Mouse (Mus musculus): Measurements from ENCODE around the gene Kank3. TPM values are rescaled to one million over a fixed set of nuclear protein-coding genes. Genes with fewer than 3 reads are reported as not detected.
"Not testable (repeated sequence)": the region's sequence is repeated elsewhere in the genome, so short reads cannot be mapped to it uniquely, and the experiment has no call there.

Kank3 gene
- polyA plus RNA-seq, 1 experiment from 2014 or later = 40.3 TPM

DNA sequence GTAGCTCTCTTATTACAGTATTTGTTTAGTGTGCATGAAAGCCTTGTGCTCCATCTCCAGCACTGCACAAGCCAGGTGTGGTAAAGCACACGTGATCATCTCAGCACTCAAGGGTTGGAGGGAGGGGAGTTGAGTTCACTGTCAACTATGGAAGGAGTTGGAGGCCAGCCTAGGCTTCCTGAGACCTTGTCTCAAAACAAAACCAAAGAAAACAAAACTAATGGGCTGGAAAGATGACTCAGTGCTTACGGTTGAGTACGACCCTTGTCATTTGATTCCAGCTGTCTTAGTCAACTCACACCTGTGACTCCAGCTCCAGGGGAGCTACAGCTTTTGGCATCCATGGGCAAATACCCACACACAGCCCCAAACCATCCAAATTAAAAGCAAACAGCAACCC lies 2.2 kb downstream of the Kank3 start:
- Histone ChIP-seq H3K4me1 (replicated peaks) (peaks cover 16% of the 10 kb centered on the region), H3K27ac (replicated peaks) (no peak overlapping the region), H3K9ac (peak overlapping the region; percentile 12; the same call in 1 of the 2 replicates), H3K4me3 (no peak overlapping the region), H3K9me3 (no peaks in the 10 kb centered on the region), H3K4me2 (peak overlapping the region; percentile 68; the same call in 1 of the 2 replicates), H3K36me3 (no peaks in the 10 kb centered on the region), H3K27me3 (peaks cover 15% of the 10 kb centered on the region)
- ATAC-seq (ENCODE audit: low read depth) = no peak
- WGBS = 64% methylated on average over 3 of the region's 3 CpGs

- Histone ChIP-seq H3K27me3 (peaks cover 15% of the 10 kb centered on the region), H3K9me3 (no peaks in the 10 kb centered on the region), H3K9ac (no peak overlapping the region), H3K4me2 (peak overlapping the region; percentile 68; the same call in 1 of the 2 replicates), H3K27ac (replicated peaks) (no peak overlapping the region), H3K36me3 (no peaks in the 10 kb centered on the region), H3K4me3 (no peak overlapping the region), H3K4me1 (replicated peaks) (peaks cover 20% of the 10 kb centered on the region)
- 70% methylated on average over 4 of the region's 4 CpGs for WGBS
- ATAC-seq (ENCODE audit: low read depth) = no peak
Observed at GRCm38 (mm10) chr17:33812990-33813389, 2.7 kb downstream of the Kank3 start.

GRCm38 (mm10) chr17:33815399-33815798 lies 5.1 kb downstream of the Kank3 start:
- Histone ChIP-seq H3K27me3 (peaks cover 12% of the 10 kb centered on the region), H3K9ac (no peak overlapping the region), H3K36me3 (peaks cover 19% of the 10 kb centered on the region), H3K4me3 (no peak overlapping the region), H3K4me1 (replicated peaks) (peaks cover 31% of the 10 kb centered on the region), H3K4me2 (no peak overlapping the region), H3K9me3 (no peaks in the 10 kb centered on the region), H3K27ac (replicated peaks) (no peak overlapping the region)
- 94% methylated on average over 6 of the region's 6 CpGs for WGBS
- ATAC-seq (ENCODE audit: low read depth) = no peak

DNA sequence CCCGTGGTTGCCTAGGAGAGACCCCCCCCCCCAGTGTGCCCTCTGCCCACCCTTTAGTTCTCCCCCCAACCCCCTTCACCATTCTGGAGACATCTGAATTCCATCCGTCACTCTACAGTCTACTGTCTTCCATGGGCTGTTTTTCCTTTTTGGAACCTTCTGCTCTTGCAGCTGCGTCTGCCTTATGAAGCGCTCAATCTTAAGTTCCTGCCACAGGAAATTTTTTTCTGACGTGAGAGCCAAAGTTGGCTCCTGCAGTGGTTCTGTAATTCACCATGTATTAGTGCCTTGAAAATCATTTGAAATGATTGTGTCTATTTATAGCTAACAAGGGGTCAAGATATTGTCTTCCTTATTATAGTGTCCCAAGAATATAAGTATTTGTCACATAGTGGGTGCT lies 6.3 kb downstream of the Kank3 start:
- no peak for ATAC-seq (ENCODE audit: low read depth)
- peak overlapping the region; percentile 95 for H3K4me2 ChIP-seq
- H3K27ac ChIP-seq (replicated peaks) = no peak overlapping the region
- peaks cover 28% of the 10 kb centered on the region for H3K4me1 ChIP-seq (replicated peaks)
- no peaks in the 10 kb centered on the region; the same call in 1 of the 2 replicates for H3K27me3 ChIP-seq
- peaks cover 31% of the 10 kb centered on the region for H3K36me3 ChIP-seq
- 72% methylated on average over 5 of the region's 5 CpGs for WGBS
- H3K9ac ChIP-seq = peak overlapping the region; percentile 85
- peak overlapping the region; percentile 55 for H3K4me3 ChIP-seq
- no peaks in the 10 kb centered on the region for H3K9me3 ChIP-seq

DNA sequence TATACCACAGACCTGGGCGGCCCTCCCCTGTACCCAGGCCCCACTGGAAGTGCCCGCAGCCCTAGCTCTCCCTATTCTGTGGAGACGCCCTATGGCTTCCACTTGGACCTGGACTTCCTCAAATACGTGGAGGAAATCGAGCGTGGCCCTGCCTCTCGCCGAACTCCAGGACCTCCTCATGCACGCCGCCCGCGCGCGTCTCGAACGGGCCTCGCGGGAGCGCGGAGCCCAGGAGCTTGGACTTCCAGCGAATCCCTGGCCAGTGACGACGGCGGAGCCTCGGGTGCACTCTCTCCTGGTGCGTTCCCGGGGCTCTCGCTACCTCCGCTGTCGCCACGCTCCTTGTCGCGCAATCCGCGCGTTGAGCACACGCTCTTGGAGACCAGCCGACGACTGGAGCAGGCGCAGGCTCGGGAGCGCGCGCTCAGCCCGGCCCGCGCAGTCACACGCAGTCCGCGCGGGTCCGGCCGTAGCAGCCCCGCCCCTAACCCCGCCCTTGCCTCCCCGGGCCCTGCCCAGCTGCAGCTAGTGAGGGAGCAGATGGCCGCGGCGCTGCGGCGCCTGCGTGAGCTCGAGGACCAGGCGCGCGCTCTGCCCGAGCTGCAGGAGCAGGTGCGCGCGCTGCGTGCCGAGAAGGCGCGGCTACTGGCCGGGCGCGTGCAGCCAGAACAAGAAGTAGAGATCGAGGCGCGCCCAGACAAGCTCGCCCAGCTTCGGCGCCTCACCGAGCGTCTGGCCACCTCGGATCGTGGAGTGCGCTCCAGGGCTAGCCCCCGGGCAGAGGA lies 7.1 kb downstream of the Kank3 start:
- Histone ChIP-seq H3K4me2 (peak overlapping the region; percentile 95), H3K4me1 (replicated peaks) (peaks cover 36% of the 10 kb centered on the region), H3K9ac (peak overlapping the region; percentile 85), H3K27ac (replicated peaks) (peak overlapping the region; percentile 89), H3K9me3 (no peaks in the 10 kb centered on the region), H3K36me3 (peaks cover 39% of the 10 kb centered on the region), H3K4me3 (peak overlapping the region; percentile 55), H3K27me3 (no peaks in the 10 kb centered on the region; the same call in 1 of the 2 replicates)
- ATAC-seq (ENCODE audit: low read depth) = peak; percentile 97
- under 1% methylated on average over 89 of the region's 89 CpGs for WGBS

DNA sequence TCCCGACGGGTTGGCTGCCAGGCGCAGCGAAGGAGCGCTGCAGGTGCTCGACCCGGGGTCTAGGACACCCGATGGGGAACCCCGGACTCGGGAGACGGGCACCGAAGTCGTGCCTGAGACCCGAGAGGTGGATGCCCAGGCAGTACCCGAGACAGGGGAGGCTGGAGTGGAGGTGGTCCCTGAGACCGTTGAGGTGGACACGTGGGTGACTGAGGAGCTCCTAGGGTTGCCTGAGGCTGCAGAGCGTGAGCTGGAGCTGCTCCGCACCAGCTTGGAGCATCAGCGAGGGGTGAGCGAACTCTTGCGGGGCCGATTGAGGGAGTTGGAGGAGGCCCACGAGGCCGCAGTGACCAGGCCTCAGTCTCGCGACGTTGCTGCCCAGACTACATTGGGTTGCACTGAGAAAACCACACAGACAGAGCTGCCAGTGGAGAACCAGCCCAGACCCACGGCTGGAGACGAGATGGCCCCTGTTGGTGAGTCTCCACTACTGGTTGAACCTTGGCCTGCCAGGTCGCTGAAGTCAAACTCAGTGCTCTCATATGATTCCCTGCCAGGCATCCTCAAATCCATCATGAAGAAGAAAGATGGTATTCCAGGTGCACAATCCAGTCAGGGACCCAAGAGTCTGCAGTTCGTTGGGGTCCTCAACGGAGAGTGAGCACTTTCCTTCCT lies 7.8 kb downstream of the Kank3 start:
- 16% methylated on average over 33 of the region's 33 CpGs for WGBS
- Histone ChIP-seq H3K27ac (replicated peaks) (peak overlapping the region; percentile 89), H3K4me1 (replicated peaks) (peaks cover 43% of the 10 kb centered on the region), H3K9me3 (no peaks in the 10 kb centered on the region), H3K36me3 (peaks cover 44% of the 10 kb centered on the region), H3K4me3 (peak overlapping the region; percentile 55), H3K4me2 (peak overlapping the region; percentile 95), H3K27me3 (no peaks in the 10 kb centered on the region; the same call in 1 of the 2 replicates), H3K9ac (peak overlapping the region; percentile 85)
- ATAC-seq (ENCODE audit: low read depth) = peak; percentile 76

- peaks cover 67% of the 10 kb centered on the region for H3K4me1 ChIP-seq (replicated peaks)
- 87% methylated on average over 1 of the region's 1 CpGs for WGBS
- no peak overlapping the region for H3K27ac ChIP-seq (replicated peaks)
- ATAC-seq (ENCODE audit: low read depth) = no peak
- peak overlapping the region; percentile 88; the same call in 1 of the 2 replicates for H3K9ac ChIP-seq
- H3K4me3 ChIP-seq = peak overlapping the region; percentile 8; the same call in 1 of the 2 replicates
- no peaks in the 10 kb centered on the region for H3K9me3 ChIP-seq
- peaks cover 44% of the 10 kb centered on the region for H3K36me3 ChIP-seq
- peak overlapping the region; percentile 98 for H3K4me2 ChIP-seq
- no peaks in the 10 kb centered on the region for H3K27me3 ChIP-seq
Observed at GRCm38 (mm10) chr17:33822436-33822959, 12.2 kb downstream of the Kank3 start.

DNA sequence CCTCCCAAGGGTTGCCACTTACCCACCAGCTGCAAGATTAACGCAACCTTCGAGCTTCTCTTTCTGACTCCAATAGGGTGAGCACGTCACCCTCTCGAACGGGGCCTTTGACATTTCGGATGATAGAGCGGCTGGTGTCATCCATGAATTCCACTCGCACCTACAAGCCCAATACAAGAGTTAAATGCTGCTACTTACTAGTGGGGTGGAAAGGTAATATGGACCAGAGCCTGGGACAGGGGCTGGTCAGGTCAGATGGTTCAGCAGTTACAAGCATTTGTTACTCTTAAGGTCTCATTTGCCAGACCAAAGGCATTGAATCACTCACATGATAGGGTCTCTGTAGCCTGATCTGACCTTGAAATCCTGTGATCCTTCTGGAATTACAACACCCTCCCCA lies 12.9 kb downstream of the Kank3 start:
- Histone ChIP-seq H3K4me2 (peak overlapping the region; percentile 98), H3K4me1 (replicated peaks) (peaks cover 66% of the 10 kb centered on the region), H3K36me3 (peaks cover 45% of the 10 kb centered on the region), H3K4me3 (peak overlapping the region; percentile 81), H3K9ac (peak overlapping the region; percentile 88)
- not testable (repeated sequence) for H3K9me3 ChIP-seq; H3K27me3 ChIP-seq; ATAC-seq (ENCODE audit: low read depth); H3K27ac ChIP-seq (replicated peaks)
- WGBS = 77% methylated on average over 8 of the region's 8 CpGs

DNA sequence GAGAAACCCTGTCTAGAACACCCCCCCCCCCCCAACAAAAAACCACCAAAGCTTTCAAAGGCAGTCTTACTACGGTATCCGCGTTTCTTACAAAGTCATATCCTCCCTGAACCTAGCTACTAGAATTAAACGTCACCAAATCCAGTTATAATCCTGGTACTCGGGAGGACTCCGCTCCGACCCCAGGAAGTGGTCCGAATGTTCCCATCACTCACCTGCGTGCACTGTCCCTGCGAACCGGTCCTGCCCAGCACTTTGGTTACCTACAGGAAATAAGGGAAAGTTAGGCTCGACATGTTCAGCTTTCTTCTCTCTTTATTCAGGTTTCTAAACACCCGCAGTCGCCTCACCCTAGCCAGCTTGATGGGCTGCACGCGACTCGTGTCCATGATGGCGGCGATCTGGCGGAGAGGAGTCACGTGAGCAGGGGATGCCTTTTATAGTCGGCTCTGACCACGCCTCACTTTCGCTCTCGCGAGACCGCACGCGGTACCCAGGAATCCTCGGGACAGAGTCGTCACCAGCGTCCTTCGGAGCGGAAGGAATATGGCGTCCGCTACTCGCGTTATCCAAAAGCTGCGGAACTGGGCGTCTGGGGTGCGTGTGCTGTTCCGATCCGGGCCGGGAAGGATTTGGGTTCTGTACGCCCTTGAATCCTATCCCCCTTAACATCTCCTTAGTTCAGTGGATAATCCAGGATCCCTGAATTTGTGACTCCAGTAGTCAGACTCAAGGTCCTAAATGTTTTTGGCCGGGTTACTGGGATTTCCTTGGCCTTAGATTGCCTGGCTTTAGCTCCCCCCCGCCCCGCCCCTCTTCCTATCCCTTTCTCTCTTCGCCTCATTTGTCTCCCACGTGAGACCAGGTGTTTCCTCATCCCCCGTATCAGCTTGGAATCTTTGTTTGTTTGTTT lies 14.0 kb downstream of the Kank3 start, which contains the start of the genes Rps28 and Ndufa7:
Rps28 (minus strand) TSS at position 479 of the 913 bp plus-strand sequence.
Ndufa7 (plus strand) TSS at position 489 of the 913 bp plus-strand sequence.
- Histone ChIP-seq H3K9me3 (no peaks in the 10 kb centered on the region), H3K4me1 (replicated peaks) (peaks cover 64% of the 10 kb centered on the region), H3K36me3 (peaks cover 47% of the 10 kb centered on the region), H3K4me2 (peak within 1 kb of the TSS; percentile 98), H3K27me3 (no peaks in the 10 kb centered on the region), H3K4me3 (peak within 1 kb of the TSS; percentile 81), H3K27ac (replicated peaks) (peak within 1 kb of the TSS; percentile 87), H3K9ac (peak within 1 kb of the TSS; percentile 88)
- peak; percentile 93 for ATAC-seq (ENCODE audit: low read depth)
- WGBS = under 1% methylated on average over 51 of the region's 51 CpGs

DNA sequence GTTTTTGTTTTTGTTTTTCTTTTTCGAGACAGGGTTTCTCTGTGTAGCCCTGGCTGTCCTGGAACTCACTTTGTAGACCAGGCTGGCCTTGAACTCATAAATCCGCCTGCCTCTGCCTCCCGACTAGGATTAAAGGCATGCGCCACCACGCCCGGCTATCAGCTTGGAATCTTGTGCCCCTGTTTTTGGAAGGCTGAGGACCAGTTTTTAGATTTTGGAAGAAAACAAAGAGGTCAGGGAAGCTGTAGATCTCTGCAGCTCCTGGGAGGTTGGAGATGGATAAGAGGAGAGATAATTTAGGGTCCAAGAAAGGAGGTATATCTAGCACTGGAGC lies 14.6 kb downstream of the Kank3 start:
- peaks cover 64% of the 10 kb centered on the region for H3K4me1 ChIP-seq (replicated peaks)
- H3K4me2 ChIP-seq = peak overlapping the region; percentile 71
- H3K36me3 ChIP-seq = peaks cover 47% of the 10 kb centered on the region
- H3K27ac ChIP-seq (replicated peaks) = peak overlapping the region; percentile 87; the same call in 1 of the 2 replicates
- H3K27me3 ChIP-seq; ATAC-seq (ENCODE audit: low read depth); H3K9me3 ChIP-seq: not testable (repeated sequence)
- 7% methylated on average over 6 of the region's 6 CpGs for WGBS
- peak overlapping the region; percentile 88 for H3K9ac ChIP-seq
- peak overlapping the region; percentile 81 for H3K4me3 ChIP-seq

GRCm38 (mm10) chr17:33825462-33825861 lies 15.1 kb downstream of the Kank3 start:
- Histone ChIP-seq H3K27ac (replicated peaks) (no peak overlapping the region), H3K9ac (peak overlapping the region; percentile 88), H3K4me3 (peak overlapping the region; percentile 81), H3K27me3 (no peaks in the 10 kb centered on the region), H3K36me3 (peaks cover 47% of the 10 kb centered on the region), H3K9me3 (no peaks in the 10 kb centered on the region), H3K4me2 (peak overlapping the region; percentile 71), H3K4me1 (replicated peaks) (peaks cover 61% of the 10 kb centered on the region)
- ATAC-seq (ENCODE audit: low read depth) = no peak
- WGBS = 87% methylated on average over 8 of the region's 8 CpGs

All from neural tube, embryonic 13.5 days (tissue).